Mouse (Mus musculus): ENCODE results near the gene Hexdc. TPM values are rescaled to one million over a fixed set of nuclear protein-coding genes. Genes with fewer than 3 reads are reported as not detected.

Gene Hexdc
- total RNA-seq, 2 experiments from 2014 or later: 21.2 to 26.8 TPM

GRCm38 (mm10) chr11:121261074-121261473 lies 56.8 kb downstream of the Hexdc start:
- intact Hi-C loops (cut with DNase I): loop anchor here (5.0 kb wide), 1 partner anchor 91 kb away; the partner anchor contains the start of gene Wdr45b
- no peak for TF ChIP-seq CTCF (IDR thresholded peaks at IDR 0.05)
- no peak for DNase-seq (ENCODE audit: extremely low spot score in 1 of 2, low spot score in 2 of 2)
- Histone ChIP-seq H3K27ac (no peak overlapping the region; the same call in 1 of the 2 replicates), H3K4me3 (peak overlapping the region; percentile 93)

Other genes with a start within 250 kb of the Hexdc start
- 100 to 1,000 TPM; 126 to 132 TPM for gene Csnk1d, start 213.1 kb upstream of the Hexdc start, total RNA-seq (2021)
- 1 to 10 TPM; 2.2 to 3.0 TPM for gene Cd7, start 165.0 kb upstream of the Hexdc start, total RNA-seq (2021)
- not detected for gene Sectm1b, start 140.9 kb upstream of the Hexdc start, total RNA-seq (2021)
- gene Sectm1a, start 123.2 kb upstream of the Hexdc start, total RNA-seq (2021): not detected
- gene Tex19.2, start 85.8 kb upstream of the Hexdc start, total RNA-seq (2021): not detected
- gene Tex19.1, start 58.3 kb upstream of the Hexdc start, total RNA-seq (2021): not detected
- gene Uts2r, start 44.2 kb upstream of the Hexdc start, total RNA-seq (2021): under 1 TPM in 1 of 2 experiments, not detected in 1; 0.21 TPM
- 1 to 10 TPM; 7.2 TPM for gene Ogfod3, start 278 bp downstream of the Hexdc start, total RNA-seq (2021)
- 10 to 100 TPM; 22.0 to 23.3 TPM for gene Cybc1, start 24.9 kb downstream of the Hexdc start, total RNA-seq (2021)
- 10 to 100 TPM; 39.2 to 48.9 TPM for gene Narf, start 32.8 kb downstream of the Hexdc start, total RNA-seq (2021)
- gene Foxk2, start 55.6 kb downstream of the Hexdc start, total RNA-seq (2021): 10 to 100 TPM; 84.0 to 86.5 TPM
- gene Wdr45b, start 150.0 kb downstream of the Hexdc start, total RNA-seq (2021): 10 to 100 TPM; 62.1 to 70.9 TPM
- gene Rab40b, start 183.8 kb downstream of the Hexdc start, total RNA-seq (2021): 10 to 100 TPM; 43.5 to 53.4 TPM
- gene Fn3krp, start 217.0 kb downstream of the Hexdc start, total RNA-seq (2021): 10 to 100 TPM; 46.2 to 49.0 TPM
- gene Fn3k, start 230.5 kb downstream of the Hexdc start, total RNA-seq (2021): 10 to 100 TPM; 56.4 to 57.1 TPM
- gene Tbcd, start 247.5 kb downstream of the Hexdc start, total RNA-seq (2021): 10 to 100 TPM; 34.7 to 37.1 TPM